Mouse (Mus musculus) liver, postnatal 0 days (tissue): ENCODE data around the gene Copz1. TPM values are rescaled to one million over a fixed set of nuclear protein-coding genes. Genes with fewer than 3 reads are reported as not detected.

ENCODE experiments used
- ATAC-seq: fragments of 200-750 bp; cut with Nextera tagmentation; 2 replicates; pipeline ENCODE4 v1.8.0; 2017; ENCODE audit warnings: mild to moderate bottlenecking, moderate library complexity
- DNase-seq: peaks from one replicate; pipeline ENCODE4 v3.0.0-alpha.2; 2016
- H3K27ac ChIP-seq: fragments of 300-500 bp; sonication (generic); 2 replicates; pipeline ENCODE4 v1.5.1; 2014; ENCODE audit warnings: antibody characterized with exemption, moderate library complexity, mild to moderate bottlenecking, low read depth
- H3K27me3 ChIP-seq: fragments of 300-500 bp; sonication (generic); 2 replicates; pipeline ENCODE4 v1.6.1; 2014; ENCODE audit warnings: low read length, control low read depth, mixed read lengths; ENCODE audit not compliant: insufficient read depth
- H3K36me3 ChIP-seq: fragments of 300-500 bp; sonication (generic); replicated peaks from 2 replicates; pipeline ENCODE4 v1.6.1; 2014; ENCODE audit warnings: mild to moderate bottlenecking, control low read depth, low read length, moderate library complexity, mixed read lengths; ENCODE audit not compliant: insufficient read depth
- H3K4me1 ChIP-seq: fragments of 300-500 bp; sonication (generic); 2 replicates; pipeline ENCODE4 v1.6.1; 2014; ENCODE audit warnings: antibody characterized with exemption, mild to moderate bottlenecking, control low read depth; ENCODE audit not compliant: insufficient read depth
- H3K4me2 ChIP-seq: fragments of 300-500 bp; sonication (generic); 2 replicates; pipeline ENCODE4 v1.6.1; 2014; ENCODE audit warnings: low read depth, mild to moderate bottlenecking, low read length, moderate library complexity, mixed read lengths
- H3K4me3 ChIP-seq: fragments of 300-500 bp; sonication (generic); 2 replicates; pipeline ENCODE4 v1.5.1; 2014; ENCODE audit warnings: low read depth, low read length
- H3K9ac ChIP-seq: fragments of 300-500 bp; sonication (generic); replicated peaks from 2 replicates; pipeline ENCODE4 v1.6.1; 2014; ENCODE audit warnings: mild to moderate bottlenecking, moderate library complexity
- H3K9me3 ChIP-seq: fragments of 300-500 bp; sonication (generic); 2 replicates; pipeline ENCODE4 v1.6.1; 2016; ENCODE audit warnings: mild to moderate bottlenecking, control low read depth, low read length, mixed read lengths
- CTCF ChIP-seq: sonication (generic); IDR thresholded peaks from 2 replicates; pipeline ENCODE4 v1.5.1; 2016; ENCODE audit warnings: antibody characterized with exemption, low read depth
- EP300 ChIP-seq: IDR thresholded peaks from 2 replicates; pipeline ENCODE4 v1.6.1; 2016; ENCODE audit warnings: antibody characterized with exemption, low read depth, mild to moderate bottlenecking
- WGBS: fragments of 180-500 bp; shearing (Covaris S2); extraction: QIAGEN DNeasy Blood & Tissue Kit; methylation state at CpG from one replicate; pipeline ENCODE4 v1.1.7; 2014; ENCODE audit not compliant: insufficient replicate concordance; 5-methylcytosine and 5-hydroxymethylcytosine counted together
- polyA plus RNA-seq: library from polyadenylated mRNA; unstranded; fragments of >200 nt; fragmentation: Nextera tagmentation; extraction: Ambion mirVana; gene quantifications from 2 replicates; pipeline ENCODE4 v1.2.1, GENCODE M21; 2015

Gene Copz1
- polyA plus RNA-seq, 1 experiment from 2014 or later: 121 TPM

- TF ChIP-seq CTCF (no peak), EP300 (no peak)
- peak; percentile 17; the same call in 1 of the 2 replicates for ATAC-seq
Measured at GRCm38 (mm10) chr15:103285778-103286417, 13.4 kb downstream of the Copz1 start.

DNA sequence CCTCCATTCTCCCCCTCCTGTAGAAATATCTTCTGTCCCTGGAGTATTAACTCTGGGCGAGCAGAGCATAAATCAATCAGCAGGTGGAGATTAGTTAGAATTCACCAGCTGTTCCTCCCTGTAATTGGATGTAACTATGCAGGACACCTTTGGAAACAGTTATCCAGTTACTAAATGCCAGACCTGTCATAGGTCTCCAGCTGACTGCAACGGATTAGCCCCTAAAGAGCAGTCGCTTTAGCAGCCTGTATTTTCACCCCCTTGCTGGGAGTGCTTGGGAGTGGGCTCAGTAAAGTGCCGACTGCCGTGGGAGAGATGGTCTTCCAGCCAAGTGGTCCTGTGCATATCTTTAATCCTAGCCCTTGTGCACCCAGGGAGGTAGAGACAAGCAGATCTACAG lies 17.1 kb downstream of the Copz1 start:
- ATAC-seq (no peak), DNase-seq (no peak)
- peaks cover 51% of the 10 kb centered on the region for H3K36me3 ChIP-seq
- H3K27ac ChIP-seq: no peak overlapping the region
- peaks cover 3% of the 10 kb centered on the region; the same call in 1 of the 2 replicates for H3K4me1 ChIP-seq
- H3K4me3 ChIP-seq: no peak overlapping the region
- no peak overlapping the region for H3K4me2 ChIP-seq
- no peaks in the 10 kb centered on the region for H3K9me3 ChIP-seq
- TF ChIP-seq CTCF (no peak), EP300 (no peak)
- WGBS: 88% methylated on average over 5 of the region's 5 CpGs
- H3K9ac ChIP-seq: no peak overlapping the region; the same call in none of the 2 replicates
- no peaks in the 10 kb centered on the region for H3K27me3 ChIP-seq

More at GRCm38 (mm10) chr15:103285778-103286417, 13.4 kb downstream of the Copz1 start:
- peaks cover 10% of the 10 kb centered on the region for H3K4me1 ChIP-seq
- WGBS: 50% methylated on average over 1 of the region's 1 CpGs
- H3K36me3 ChIP-seq: peaks cover 22% of the 10 kb centered on the region
- H3K4me3 ChIP-seq: no peak overlapping the region
- no peaks in the 10 kb centered on the region for H3K27me3 ChIP-seq
- H3K4me2 ChIP-seq: no peak overlapping the region
- H3K9ac ChIP-seq: no peak overlapping the region
- peak; percentile 50 for DNase-seq
- H3K27ac ChIP-seq: no peak overlapping the region
- H3K9me3 ChIP-seq: no peaks in the 10 kb centered on the region

DNA sequence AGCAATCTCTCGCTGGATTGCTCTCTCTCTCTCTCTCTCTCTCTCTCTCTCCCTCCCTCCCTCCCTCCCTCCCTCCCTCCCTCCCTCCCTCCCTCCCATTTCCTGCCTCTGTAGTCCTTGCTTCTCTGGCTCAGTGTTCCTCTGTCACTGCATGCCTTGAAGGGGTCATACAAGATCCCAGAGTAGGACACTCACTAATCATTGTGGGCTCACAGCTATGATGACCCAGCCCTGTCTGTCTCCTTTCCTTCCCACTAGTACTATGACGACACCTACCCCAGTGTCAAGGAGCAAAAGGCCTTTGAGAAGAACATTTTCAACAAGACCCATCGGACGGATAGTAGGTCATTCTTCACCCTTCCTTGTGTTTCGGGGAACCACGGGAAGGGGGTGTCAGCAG lies 17.9 kb downstream of the Copz1 start:
- no peak overlapping the region for H3K4me3 ChIP-seq
- TF ChIP-seq CTCF (no peak), EP300 (no peak)
- WGBS: 74% methylated on average over 6 of the region's 6 CpGs
- DNase-seq: no peak
- H3K4me1 ChIP-seq: peaks cover 2% of the 10 kb centered on the region; the same call in 1 of the 2 replicates
- H3K36me3 ChIP-seq: peaks cover 54% of the 10 kb centered on the region
- no peak for ATAC-seq
- no peaks in the 10 kb centered on the region for H3K9me3 ChIP-seq
- no peak overlapping the region for H3K9ac ChIP-seq
- no peak overlapping the region for H3K27ac ChIP-seq
- H3K4me2 ChIP-seq: no peak overlapping the region
- H3K27me3 ChIP-seq: no peaks in the 10 kb centered on the region

DNA sequence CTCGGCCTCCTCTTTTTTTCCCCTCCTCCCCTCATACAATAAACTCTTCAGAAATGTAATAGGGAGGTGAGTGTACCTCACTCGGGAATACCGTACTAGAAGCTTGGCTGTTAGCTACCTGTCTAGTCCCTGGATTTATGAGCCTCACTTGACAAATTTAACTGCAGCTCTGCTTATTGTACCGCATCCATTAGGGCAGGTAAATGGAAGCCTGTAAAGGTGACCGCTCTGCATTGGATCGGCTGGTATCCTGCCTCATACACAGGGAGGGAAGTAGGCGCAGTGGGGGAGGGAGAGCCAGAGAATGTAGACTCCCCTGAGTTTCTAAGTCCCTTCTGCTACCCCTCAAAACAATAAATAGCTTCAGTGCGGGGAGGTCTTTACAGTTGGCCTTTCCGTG lies 18.3 kb downstream of the Copz1 start:
- no peak overlapping the region for H3K27ac ChIP-seq
- H3K9ac ChIP-seq: no peak overlapping the region
- no peaks in the 10 kb centered on the region for H3K27me3 ChIP-seq
- 92% methylated on average over 9 of the region's 9 CpGs for WGBS
- no peaks in the 10 kb centered on the region for H3K4me1 ChIP-seq
- H3K4me3 ChIP-seq: no peak overlapping the region
- peaks cover 54% of the 10 kb centered on the region for H3K36me3 ChIP-seq
- no peak for ATAC-seq
- no peak for DNase-seq
- TF ChIP-seq CTCF: no peak
- no peak for TF ChIP-seq EP300
- H3K4me2 ChIP-seq: no peak overlapping the region
- no peaks in the 10 kb centered on the region for H3K9me3 ChIP-seq

DNA sequence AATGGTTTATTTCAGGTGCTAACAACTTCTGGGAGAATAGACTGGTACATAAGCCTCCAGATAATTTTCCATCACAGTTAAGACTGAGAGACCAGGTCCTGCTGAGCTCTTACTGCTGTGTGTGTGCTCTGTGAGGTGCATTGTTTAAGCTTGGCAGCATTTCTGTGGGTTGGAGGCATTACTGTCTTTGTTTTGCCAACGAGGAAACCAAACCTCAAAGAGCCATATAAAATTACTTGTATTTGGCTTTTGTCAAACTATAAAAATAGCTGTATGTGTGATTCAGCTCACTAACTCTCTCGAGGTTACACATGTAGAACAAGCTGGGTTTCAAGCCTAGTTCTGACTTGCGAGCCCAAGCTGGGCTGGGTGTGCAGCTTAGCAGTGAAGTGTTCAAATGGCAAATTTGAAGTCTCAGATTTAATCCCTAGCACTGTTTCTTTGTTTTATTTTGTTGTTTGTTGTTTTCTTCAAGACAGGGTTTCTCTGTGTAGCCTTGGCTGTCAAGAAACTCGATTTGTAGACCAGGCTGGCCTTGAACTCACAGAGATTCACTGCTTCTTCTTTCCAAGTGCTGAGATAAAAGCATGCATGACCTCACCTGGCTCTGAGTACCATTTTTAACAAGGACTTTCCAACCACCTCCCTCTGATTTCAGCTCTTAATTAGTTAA lies 20.3 kb downstream of the Copz1 start:
- Histone ChIP-seq H3K9me3 (no peaks in the 10 kb centered on the region), H3K36me3 (peaks cover 64% of the 10 kb centered on the region), H3K4me1 (no peaks in the 10 kb centered on the region)

DNA sequence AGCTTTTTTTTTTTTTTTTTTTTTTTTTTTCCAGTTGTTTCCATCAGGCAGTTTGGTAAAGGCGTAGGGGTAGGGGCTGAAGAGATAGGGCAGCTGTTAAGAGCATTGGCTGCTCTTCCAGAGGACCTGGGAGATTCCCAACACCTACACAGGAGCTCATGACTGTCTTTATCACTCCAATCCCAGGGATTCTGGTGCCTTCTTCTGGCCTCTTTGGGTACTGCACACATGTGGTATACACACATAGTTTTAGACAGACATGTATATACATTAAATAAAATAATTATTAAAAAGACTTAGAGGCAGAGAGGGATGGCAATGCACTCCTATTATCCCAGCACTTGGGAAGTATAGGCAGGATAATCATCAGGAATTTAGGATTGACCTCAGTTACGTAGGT lies 20.9 kb downstream of the Copz1 start:
- no peak for TF ChIP-seq EP300
- TF ChIP-seq CTCF: peak; percentile 49
- DNase-seq (no peak), ATAC-seq (no peak)
- Histone ChIP-seq H3K4me2 (no peak overlapping the region), H3K4me3 (no peak overlapping the region), H3K27ac (no peak overlapping the region), H3K9me3 (no peaks in the 10 kb centered on the region), H3K27me3 (no peaks in the 10 kb centered on the region), H3K9ac (no peak overlapping the region), H3K4me1 (no peaks in the 10 kb centered on the region), H3K36me3 (peaks cover 68% of the 10 kb centered on the region)
- 93% methylated on average over 2 of the region's 2 CpGs for WGBS

More for the DNA sequence above, 20.3 kb downstream of the Copz1 start:
- WGBS: 94% methylated on average over 4 of the region's 4 CpGs
- Histone ChIP-seq H3K9ac (no peak overlapping the region), H3K4me3 (no peak overlapping the region), H3K27me3 (no peaks in the 10 kb centered on the region), H3K27ac (no peak overlapping the region), H3K4me2 (no peak overlapping the region)
- no peak for DNase-seq
- TF ChIP-seq EP300 (no peak), CTCF (no peak)
- no peak for ATAC-seq
